Mouse (Mus musculus) liver, embryonic 12.5 days (tissue): ENCODE measurements around the gene Olfr816. TPM values are rescaled to one million over a fixed set of nuclear protein-coding genes. Genes with fewer than 3 reads are reported as not detected.
"Not testable (repeated sequence)": the region's sequence is repeated elsewhere in the genome, so short reads cannot be mapped to it uniquely, and the experiment has no call there.

Experiments used
- ATAC-seq: fragments of 200-750 bp; cut with Nextera tagmentation; 2 replicates; pipeline ENCODE4 v1.8.0; 2017; ENCODE audit warnings: moderate number of reproducible peaks, mild to moderate bottlenecking, moderate library complexity
- H3K27ac ChIP-seq: fragments of 300-500 bp; sonication (generic); 2 replicates; pipeline ENCODE4 v1.5.1; 2016; ENCODE audit warnings: mild to moderate bottlenecking
- H3K27me3 ChIP-seq: fragments of 300-500 bp; sonication (generic); replicated peaks from 2 replicates; pipeline ENCODE4 v1.6.1; 2016; ENCODE audit warnings: mild to moderate bottlenecking, moderate library complexity
- H3K36me3 ChIP-seq: fragments of 300-500 bp; sonication (generic); 2 replicates; pipeline ENCODE4 v1.6.1; 2016; ENCODE audit warnings: mild to moderate bottlenecking, moderate library complexity
- H3K4me1 ChIP-seq: fragments of 300-500 bp; sonication (generic); 2 replicates; pipeline ENCODE4 v1.6.1; 2016
- H3K4me2 ChIP-seq: fragments of 300-500 bp; sonication (generic); 2 replicates; pipeline ENCODE4 v1.6.1; 2016; ENCODE audit warnings: mild to moderate bottlenecking, moderate library complexity
- H3K4me3 ChIP-seq: fragments of 300-500 bp; sonication (generic); 2 replicates; pipeline ENCODE4 v1.5.1; 2016; ENCODE audit warnings: mild to moderate bottlenecking, moderate library complexity
- H3K9ac ChIP-seq: fragments of 300-500 bp; sonication (generic); 2 replicates; pipeline ENCODE4 v1.6.1; 2016; ENCODE audit warnings: mild to moderate bottlenecking, moderate library complexity
- H3K9me3 ChIP-seq: fragments of 300-500 bp; sonication (generic); replicated peaks from 2 replicates; pipeline ENCODE4 v1.6.1; 2016; ENCODE audit warnings: mild to moderate bottlenecking, moderate library complexity
- WGBS: fragments of 180-500 bp; shearing (Covaris S2); methylation state at CpG from one replicate; pipeline ENCODE4 v1.1.7; 2016; ENCODE audit not compliant: insufficient replicate concordance; 5-methylcytosine and 5-hydroxymethylcytosine counted together
- polyA plus RNA-seq: library from polyadenylated mRNA; unstranded; fragments of >200 nt; fragmentation: Nextera tagmentation; extraction: Ambion mirVana; gene quantifications from 2 replicates; pipeline ENCODE4 v1.2.1, GENCODE M21; 2016

Olfr816 gene
- not detected in 2 replicates for polyA plus RNA-seq

- Histone ChIP-seq H3K4me3 (no peak within 1 kb of the TSS), H3K9ac (no peak within 1 kb of the TSS), H3K36me3 (no peaks in the 10 kb centered on the region), H3K4me1 (no peaks in the 10 kb centered on the region), H3K27ac (no peak within 1 kb of the TSS), H3K27me3 (no peaks in the 10 kb centered on the region), H3K4me2 (no peak within 1 kb of the TSS), H3K9me3 (no peaks in the 10 kb centered on the region)
- ATAC-seq, result no peak
- 43% methylated on average over 1 of the region's 1 CpGs for WGBS
Measured at GRCm38 (mm10) chr10:129915497-129915896, at the start of gene Olfr816. Gene Olfr816 (minus strand): TSS chr10:129915597.

GRCm38 (mm10) chr10:129949000-129949399, 33.6 kb upstream of the Olfr816 start, which contains the start of gene Olfr818:
Gene Olfr818 (minus strand): TSS chr10:129949100.
- WGBS, result 76% methylated on average over 2 of the region's 2 CpGs
- no peaks in the 10 kb centered on the region for H3K4me1 ChIP-seq
- no peaks in the 10 kb centered on the region for H3K27me3 ChIP-seq
- ATAC-seq, result no peak
- no peak within 1 kb of the TSS for H3K4me3 ChIP-seq
- no peak within 1 kb of the TSS for H3K4me2 ChIP-seq
- H3K9me3 ChIP-seq, result no peaks in the 10 kb centered on the region
- no peak within 1 kb of the TSS for H3K27ac ChIP-seq
- H3K36me3 ChIP-seq, result no peaks in the 10 kb centered on the region
- no peak within 1 kb of the TSS for H3K9ac ChIP-seq

GRCm38 (mm10) chr10:129905767-129906166, 9.6 kb downstream of the Olfr816 start, which contains the start of gene Olfr815:
Gene Olfr815 (minus strand): TSS chr10:129905867.
- not testable (repeated sequence) for ATAC-seq, H3K4me1 ChIP-seq, H3K9ac ChIP-seq, H3K9me3 ChIP-seq, H3K4me3 ChIP-seq, H3K27me3 ChIP-seq, H3K36me3 ChIP-seq, H3K4me2 ChIP-seq, H3K27ac ChIP-seq
- WGBS, result 55% methylated on average over 1 of the region's 1 CpGs

GRCm38 (mm10) chr10:129885934-129886333, 29.5 kb downstream of the Olfr816 start:
- whole genome bisulfite sequencing, result 73% methylated on average over 7 of the region's 7 CpGs
- Histone ChIP-seq H3K4me3 (no peak overlapping the region), H3K36me3 (no peaks in the 10 kb centered on the region), H3K4me1 (no peaks in the 10 kb centered on the region), H3K4me2 (no peak overlapping the region), H3K27ac (no peak overlapping the region), H3K27me3 (no peaks in the 10 kb centered on the region), H3K9ac (no peak overlapping the region), H3K9me3 (no peaks in the 10 kb centered on the region)
- no peak for ATAC-seq

- not testable (repeated sequence) for H3K4me1 ChIP-seq, H3K4me3 ChIP-seq, H3K4me2 ChIP-seq, H3K36me3 ChIP-seq, H3K27me3 ChIP-seq, H3K9me3 ChIP-seq, H3K9ac ChIP-seq, ATAC-seq, H3K27ac ChIP-seq
- 53% methylated on average over 6 of the region's 6 CpGs for WGBS
Measured at GRCm38 (mm10) chr10:129885496-129885895, 29.9 kb downstream of the Olfr816 start.

GRCm38 (mm10) chr10:129879751-129880150, 35.6 kb downstream of the Olfr816 start, which contains the start of gene Olfr814:
Gene Olfr814 (minus strand): TSS chr10:129879851.
- not testable (repeated sequence) for H3K36me3 ChIP-seq, H3K9me3 ChIP-seq, H3K27me3 ChIP-seq, H3K27ac ChIP-seq, H3K4me1 ChIP-seq, H3K4me3 ChIP-seq, ATAC-seq, H3K9ac ChIP-seq, H3K4me2 ChIP-seq
- 43% methylated on average over 1 of the region's 1 CpGs for WGBS

Other genes with a start within 250 kb of the Olfr816 start
- not detected in 2 replicates for gene Olfr801, start 241.7 kb downstream of the Olfr816 start, polyA plus RNA-seq
- not detected in 2 replicates for gene Olfr802, start 227.4 kb downstream of the Olfr816 start, polyA plus RNA-seq
- gene Olfr803, start 221.3 kb downstream of the Olfr816 start, polyA plus RNA-seq, result not detected in 2 replicates
- gene Olfr804, start 212.4 kb downstream of the Olfr816 start, polyA plus RNA-seq, result not detected in 2 replicates
- gene Olfr805, start 186.2 kb downstream of the Olfr816 start, polyA plus RNA-seq, result not detected in 2 replicates
- gene Olfr806, start 173.7 kb downstream of the Olfr816 start, polyA plus RNA-seq, result not detected in 2 replicates
- gene Olfr807, start 157.8 kb downstream of the Olfr816 start, polyA plus RNA-seq, result not detected in 2 replicates
- not detected in 2 replicates for gene Olfr808, start 150.1 kb downstream of the Olfr816 start, polyA plus RNA-seq
- not detected in 2 replicates for gene Olfr809, start 141.0 kb downstream of the Olfr816 start, polyA plus RNA-seq
- gene Olfr810, start 120.7 kb downstream of the Olfr816 start, polyA plus RNA-seq, result not detected in 2 replicates
- not detected in 2 replicates for gene Olfr811, start 111.2 kb downstream of the Olfr816 start, polyA plus RNA-seq
- not detected in 2 replicates for gene Olfr812, start 69.5 kb downstream of the Olfr816 start, polyA plus RNA-seq
- not detected in 2 replicates for gene Olfr813, start 60.2 kb downstream of the Olfr816 start, polyA plus RNA-seq
- not detected in 2 replicates for gene Olfr814, start 35.7 kb downstream of the Olfr816 start, polyA plus RNA-seq
- not detected in 2 replicates for gene Olfr815, start 9.7 kb downstream of the Olfr816 start, polyA plus RNA-seq
- not detected in 2 replicates for gene Olfr818, start 33.5 kb upstream of the Olfr816 start, polyA plus RNA-seq
- not detected in 2 replicates for gene Olfr819, start 51.7 kb upstream of the Olfr816 start, polyA plus RNA-seq
- not detected in 2 replicates for gene Olfr247, start 60.5 kb upstream of the Olfr816 start, polyA plus RNA-seq
- not detected in 2 replicates for gene Gm10310, start 69.5 kb upstream of the Olfr816 start, polyA plus RNA-seq
- gene Olfr820, start 97.0 kb upstream of the Olfr816 start, polyA plus RNA-seq, result not detected in 2 replicates
- gene Olfr821, start 114.8 kb upstream of the Olfr816 start, polyA plus RNA-seq, result not detected in 2 replicates
- not detected in 2 replicates for gene Olfr822, start 155.6 kb upstream of the Olfr816 start, polyA plus RNA-seq
- gene Olfr823, start 199.8 kb upstream of the Olfr816 start, polyA plus RNA-seq, result not detected in 2 replicates
- not detected in 2 replicates for gene Olfr824, start 214.4 kb upstream of the Olfr816 start, polyA plus RNA-seq